Mouse (Mus musculus) heart, postnatal 0 days (tissue): ENCODE results near the gene Mical2. TPM values are rescaled to one million over a fixed set of nuclear protein-coding genes. Genes with fewer than 3 reads are reported as not detected.

ENCODE experiments used
- ATAC-seq: fragments of 200-750 bp; cut with Nextera tagmentation; 2 replicates; pipeline ENCODE4 v1.8.0; 2017; ENCODE audit warnings: low read depth, moderate number of reproducible peaks, moderate library complexity; ENCODE audit not compliant: insufficient read depth
- DNase-seq: peaks from one replicate; pipeline ENCODE4 v3.0.0-alpha.2; 2016; ENCODE audit warnings: low spot score
- H3K27ac ChIP-seq: fragments of 300-500 bp; sonication (generic); 2 replicates; pipeline ENCODE4 v1.5.1; 2014; ENCODE audit warnings: low read depth, mild to moderate bottlenecking
- H3K27me3 ChIP-seq: fragments of 300-500 bp; sonication (generic); 2 replicates; pipeline ENCODE4 v1.6.1; 2014; ENCODE audit warnings: low read length, mixed read lengths; ENCODE audit not compliant: control insufficient read depth, insufficient read depth
- H3K36me3 ChIP-seq: fragments of 300-500 bp; sonication (generic); replicated peaks from 2 replicates; pipeline ENCODE4 v1.6.1; 2014; ENCODE audit warnings: low read length, mixed read lengths; ENCODE audit not compliant: control insufficient read depth, insufficient read depth
- H3K4me1 ChIP-seq: fragments of 300-500 bp; sonication (generic); 2 replicates; pipeline ENCODE4 v1.6.1; 2014; ENCODE audit warnings: antibody characterized with exemption; ENCODE audit not compliant: control insufficient read depth, insufficient read depth
- H3K4me2 ChIP-seq: fragments of 300-500 bp; sonication (generic); 2 replicates; pipeline ENCODE4 v1.6.1; 2014; ENCODE audit warnings: low read depth, mild to moderate bottlenecking, low read length, moderate library complexity
- H3K4me3 ChIP-seq: fragments of 300-500 bp; sonication (generic); 2 replicates; pipeline ENCODE4 v1.5.1; 2014; ENCODE audit warnings: low read depth, low read length
- H3K9ac ChIP-seq: fragments of 300-500 bp; sonication (generic); replicated peaks from 2 replicates; pipeline ENCODE4 v1.6.1; 2014; ENCODE audit warnings: low read depth, low read length, mixed read lengths
- H3K9me3 ChIP-seq: fragments of 300-500 bp; sonication (generic); replicated peaks from 2 replicates; pipeline ENCODE4 v1.6.1; 2016; ENCODE audit warnings: low read length; ENCODE audit not compliant: control insufficient read depth
- CTCF ChIP-seq: IDR thresholded peaks from 2 replicates; pipeline ENCODE4 v1.5.1; 2016; ENCODE audit warnings: antibody characterized with exemption, control low read depth, low read depth
- EP300 ChIP-seq: IDR thresholded peaks from 2 replicates; pipeline ENCODE4 v1.6.1; 2016; ENCODE audit warnings: antibody characterized with exemption, low read depth
- WGBS: fragments of 180-500 bp; shearing (Covaris S2); extraction: QIAGEN DNeasy Blood & Tissue Kit; methylation state at CpG from one replicate; pipeline ENCODE4 v1.1.7; 2014; 5-methylcytosine and 5-hydroxymethylcytosine counted together
- polyA plus RNA-seq: library from polyadenylated mRNA; unstranded; fragments of >200 nt; fragmentation: Nextera tagmentation; extraction: Ambion mirVana; gene quantifications from 2 replicates; pipeline ENCODE4 v1.2.1, GENCODE M21; 2015
- total RNA-seq: library from RNA; depleted of rRNA; stranded (reverse); fragments of >200 nt; gene quantifications from 2 replicates; pipeline ENCODE4 v1.2.3, GENCODE M21; 2014; ENCODE audit warnings: low replicate concordance

Mical2 gene
- total and polyA plus RNA-seq, 2 experiments from 2014 or later, result 78.1 to 136 TPM

- DNase-seq, result no peak
- no peaks in the 10 kb centered on the region for H3K9me3 ChIP-seq
- no peaks in the 10 kb centered on the region for H3K36me3 ChIP-seq
- no peak overlapping the region; the same call in 1 of the 2 replicates for H3K27ac ChIP-seq
- no peaks in the 10 kb centered on the region for H3K27me3 ChIP-seq
- TF ChIP-seq EP300 (no peak), CTCF (no peak)
- peaks cover 23% of the 10 kb centered on the region for H3K4me1 ChIP-seq
- 92% methylated on average over 4 of the region's 4 CpGs for WGBS
- H3K4me3 ChIP-seq, result no peak overlapping the region
- H3K4me2 ChIP-seq, result no peak overlapping the region
- no peak for ATAC-seq
- no peak overlapping the region for H3K9ac ChIP-seq
Observed at GRCm38 (mm10) chr7:112209621-112210020, 16.0 kb upstream of the Mical2 start.

GRCm38 (mm10) chr7:112212921-112213721 is 12.5 kb upstream of the Mical2 start:
- ATAC-seq (peak; percentile 80), DNase-seq (peak; percentile 72)
- Histone ChIP-seq H3K4me1 (peaks cover 22% of the 10 kb centered on the region), H3K4me2 (no peak overlapping the region), H3K27ac (peak overlapping the region; percentile 7; the same call in 1 of the 2 replicates), H3K4me3 (no peak overlapping the region), H3K27me3 (no peaks in the 10 kb centered on the region), H3K36me3 (no peaks in the 10 kb centered on the region), H3K9me3 (no peaks in the 10 kb centered on the region), H3K9ac (no peak overlapping the region)
- WGBS, result 49% methylated on average over 8 of the region's 8 CpGs
- TF ChIP-seq CTCF, result peak; percentile 77
- TF ChIP-seq EP300, result no peak

- Histone ChIP-seq H3K27ac (no peak overlapping the region), H3K4me2 (no peak overlapping the region), H3K4me1 (peaks cover 14% of the 10 kb centered on the region), H3K4me3 (no peak overlapping the region), H3K36me3 (no peaks in the 10 kb centered on the region), H3K9me3 (no peaks in the 10 kb centered on the region), H3K9ac (no peak overlapping the region), H3K27me3 (no peaks in the 10 kb centered on the region)
- no peak for DNase-seq
- WGBS, result 85% methylated on average over 3 of the region's 3 CpGs
- TF ChIP-seq EP300, result no peak
- peak; percentile 30 for TF ChIP-seq CTCF
- ATAC-seq, result no peak
Observed at GRCm38 (mm10) chr7:112215871-112216270, 9.8 kb upstream of the Mical2 start.

GRCm38 (mm10) chr7:112216720-112217119 is 8.9 kb upstream of the Mical2 start:
- no peaks in the 10 kb centered on the region for H3K36me3 ChIP-seq
- peaks cover 14% of the 10 kb centered on the region for H3K4me1 ChIP-seq
- TF ChIP-seq EP300 (no peak), CTCF (no peak)
- H3K27me3 ChIP-seq, result no peaks in the 10 kb centered on the region
- no peak overlapping the region for H3K4me2 ChIP-seq
- 51% methylated on average over 5 of the region's 5 CpGs for WGBS
- H3K9me3 ChIP-seq, result no peaks in the 10 kb centered on the region
- H3K9ac ChIP-seq, result no peak overlapping the region
- DNase-seq, result peak; percentile 65
- ATAC-seq, result peak; percentile 65; the same call in 1 of the 2 replicates
- H3K4me3 ChIP-seq, result no peak overlapping the region
- peak overlapping the region; percentile 72 for H3K27ac ChIP-seq

GRCm38 (mm10) chr7:112217208-112217607 is 8.4 kb upstream of the Mical2 start:
- DNase-seq (peak; percentile 68), ATAC-seq (peak; percentile 49; the same call in 1 of the 2 replicates)
- H3K27ac ChIP-seq, result peak overlapping the region; percentile 72
- H3K4me3 ChIP-seq, result no peak overlapping the region
- TF ChIP-seq EP300 (no peak), CTCF (no peak)
- H3K4me2 ChIP-seq, result no peak overlapping the region
- H3K36me3 ChIP-seq, result no peaks in the 10 kb centered on the region
- no peaks in the 10 kb centered on the region for H3K27me3 ChIP-seq
- 30% methylated on average over 6 of the region's 6 CpGs for WGBS
- no peak overlapping the region for H3K9ac ChIP-seq
- H3K4me1 ChIP-seq, result peaks cover 18% of the 10 kb centered on the region
- H3K9me3 ChIP-seq, result no peaks in the 10 kb centered on the region
